Mouse (Mus musculus) ZHBTc4 (cell line): ENCODE data around the gene Atp8a1.
"Not testable (repeated sequence)": the region's sequence is repeated elsewhere in the genome, so short reads cannot be mapped to it uniquely, and the experiment has no call there.

ENCODE experiments used
- DNase-seq: peaks from one replicate; pipeline ENCODE4 v3.0.0-alpha.2; 2011; ENCODE audit warnings: low read depth, low spot score

The Atp8a1 gene

GRCm38 (mm10) chr5:67826935-67827334 lies 20.3 kb downstream of the Atp8a1 start:
- no peak for DNase-seq

GRCm38 (mm10) chr5:67826278-67826677 lies 21.0 kb downstream of the Atp8a1 start:
- no peak for DNase-seq

DNA sequence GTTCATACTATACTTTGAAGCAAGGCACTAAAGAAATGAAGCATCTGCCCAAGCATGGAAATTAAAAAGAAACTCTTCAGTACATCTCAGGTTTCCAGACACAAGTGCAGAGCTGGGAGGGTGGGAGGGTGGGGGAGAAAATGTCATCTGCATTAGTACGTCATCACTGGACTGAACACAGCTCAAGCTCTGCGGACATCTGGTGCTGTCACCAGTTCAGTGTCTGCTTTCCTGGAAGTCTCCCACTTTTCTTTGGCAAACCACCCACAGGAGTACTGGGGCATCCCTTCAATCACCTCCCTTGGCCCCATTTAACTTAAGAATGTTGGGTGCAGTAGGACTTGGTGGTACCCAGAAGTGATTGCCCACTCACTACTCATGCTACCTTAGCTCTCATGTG lies 22.6 kb downstream of the Atp8a1 start:
- no peak for DNase-seq

DNA sequence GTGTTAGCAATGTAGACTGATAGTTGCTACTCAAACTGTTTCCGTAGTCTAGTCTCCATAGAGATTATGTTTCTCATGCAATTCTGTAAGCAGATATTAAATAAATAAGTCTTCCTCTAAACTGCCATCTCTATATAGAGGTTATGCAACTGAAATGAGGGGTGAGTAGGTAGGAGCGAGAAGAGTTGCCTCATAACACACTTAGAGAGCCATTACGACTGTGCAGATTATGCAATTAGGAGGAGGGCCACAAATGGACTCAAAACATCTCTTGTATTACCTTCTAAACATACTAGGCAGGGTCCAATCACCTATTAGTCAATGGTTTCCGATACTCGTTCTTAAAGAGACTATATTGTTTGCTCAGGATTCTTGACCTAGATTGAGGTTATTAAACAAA lies 23.5 kb downstream of the Atp8a1 start:
- no peak for DNase-seq

DNA sequence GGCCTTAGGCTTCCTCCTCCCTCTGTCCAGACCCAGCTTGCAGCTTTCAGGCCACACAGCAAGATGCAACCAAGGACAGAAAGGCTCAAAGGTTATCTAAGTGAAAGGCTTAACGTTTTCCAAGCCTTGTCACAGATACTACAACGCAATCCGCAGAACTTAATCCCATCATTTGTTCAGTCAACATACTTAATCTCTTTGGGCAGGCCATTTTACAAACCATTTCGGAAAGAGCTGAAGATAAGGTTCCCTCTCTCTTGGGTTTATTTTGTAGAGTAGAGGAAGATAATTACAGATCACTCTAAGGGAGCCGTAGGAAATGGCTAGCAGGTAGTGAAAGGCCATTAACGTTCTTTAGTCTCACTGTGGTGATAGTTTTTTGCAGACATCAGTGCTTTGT lies 24.6 kb downstream of the Atp8a1 start:
- DNase-seq: no peak

- no peak for DNase-seq
Measured at GRCm38 (mm10) chr5:67821987-67822401, 25.2 kb downstream of the Atp8a1 start.

DNA sequence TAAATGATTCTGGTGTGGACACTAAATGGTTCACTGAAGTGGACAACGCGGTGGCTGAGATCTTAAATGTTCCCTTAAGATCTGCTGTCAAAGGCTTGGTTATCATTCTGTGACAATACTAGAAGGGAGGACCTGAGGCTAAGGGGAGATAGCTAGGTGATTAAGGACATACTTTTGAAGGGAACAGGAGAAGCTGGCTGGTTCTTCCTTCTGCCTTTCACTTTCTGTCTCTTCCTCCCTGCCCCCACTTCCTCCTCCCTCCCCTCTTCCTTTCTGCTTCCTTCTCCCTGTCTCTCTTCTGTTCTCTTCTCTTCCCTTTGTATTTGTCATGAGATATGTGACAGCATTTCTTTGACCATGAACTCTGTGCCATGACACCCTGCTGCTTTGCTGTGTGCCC lies 26.0 kb downstream of the Atp8a1 start:
- DNase-seq: no peak

DNA sequence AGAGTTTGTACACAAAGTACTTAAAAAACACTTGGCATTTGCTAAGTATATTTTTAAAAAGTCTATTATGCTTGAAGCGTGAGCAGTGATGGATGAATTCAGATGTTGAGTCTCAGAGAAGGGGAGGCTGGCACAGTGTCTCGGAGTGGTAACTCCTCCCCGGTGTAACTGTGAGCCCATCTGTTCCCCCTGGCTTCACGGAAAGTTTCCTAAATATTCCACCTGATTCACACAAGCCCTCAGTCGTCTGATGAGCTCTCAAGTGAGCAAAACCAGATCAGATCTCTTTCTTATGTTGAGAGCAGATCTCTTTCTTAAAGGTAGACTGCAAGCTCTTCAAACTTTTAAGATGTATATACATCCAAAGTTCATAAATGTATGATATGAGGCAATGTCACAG lies 27.8 kb downstream of the Atp8a1 start:
- no peak for DNase-seq

- peak; percentile 6 for DNase-seq
Measured at GRCm38 (mm10) chr5:67815572-67816325, 31.5 kb downstream of the Atp8a1 start.

DNA sequence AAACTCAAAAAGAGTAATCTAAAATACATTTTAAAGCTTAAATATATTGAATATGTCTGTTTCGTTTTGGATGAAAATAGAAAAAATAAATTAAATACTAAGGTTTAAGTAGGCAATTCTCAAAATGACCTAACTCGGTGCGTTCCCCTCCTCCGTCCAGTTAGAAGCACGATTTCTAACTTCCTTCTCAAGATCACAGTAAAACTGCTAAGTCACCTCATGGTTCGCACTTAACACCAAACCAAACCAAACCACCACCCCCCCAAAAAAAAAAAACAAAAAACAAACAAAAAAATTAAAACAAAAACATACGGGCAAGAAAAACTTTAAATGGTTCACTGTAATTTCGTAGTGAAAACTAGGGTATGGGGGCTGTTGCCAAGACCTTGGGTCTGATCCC lies 32.2 kb downstream of the Atp8a1 start:
- DNase-seq: not testable (repeated sequence)

GRCm38 (mm10) chr5:67814437-67814965 lies 32.7 kb downstream of the Atp8a1 start:
- no peak for DNase-seq

DNA sequence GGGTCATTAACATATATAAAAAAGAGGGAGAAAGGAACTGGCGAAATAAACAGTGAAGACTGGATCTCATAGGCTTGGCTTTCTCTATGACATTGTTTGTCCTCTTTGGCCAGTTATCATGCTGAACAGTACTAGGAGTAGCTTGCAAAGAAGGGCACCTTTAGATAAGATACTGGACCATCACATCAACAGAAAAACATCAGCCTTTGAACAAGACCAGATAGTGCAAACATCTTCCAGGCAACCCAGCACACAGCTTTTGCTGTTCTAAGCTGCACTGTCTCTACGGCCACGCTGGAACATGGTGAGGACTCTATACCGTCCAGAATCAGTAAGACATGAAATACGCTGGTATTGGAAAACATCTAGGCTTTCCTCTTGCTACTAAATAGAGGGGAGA lies 33.9 kb downstream of the Atp8a1 start:
- DNase-seq: no peak

- no peak for DNase-seq
Measured at GRCm38 (mm10) chr5:67802174-67803030, 44.8 kb downstream of the Atp8a1 start.

GRCm38 (mm10) chr5:67800801-67801200 lies 46.4 kb downstream of the Atp8a1 start:
- DNase-seq: no peak

DNA sequence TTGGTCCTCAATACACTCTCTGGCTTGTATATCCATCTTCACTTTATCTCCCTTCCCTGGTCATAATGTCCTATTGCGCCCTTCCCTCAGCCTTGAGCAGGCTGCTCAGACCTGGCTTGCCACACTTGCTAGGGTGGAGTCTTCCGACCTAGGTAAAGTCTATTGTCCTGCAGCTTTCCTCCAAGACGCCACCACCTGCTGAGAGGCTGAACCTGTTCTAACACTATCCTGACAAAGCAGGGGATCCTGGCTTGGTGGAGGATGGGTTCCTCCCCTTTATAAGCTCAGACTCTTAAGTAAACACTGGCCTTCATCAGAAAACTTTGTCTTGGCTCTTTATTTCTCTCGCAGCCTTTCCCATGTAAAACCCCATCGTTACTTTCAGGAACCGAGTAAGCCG lies 47.4 kb downstream of the Atp8a1 start:
- peak; percentile 63 for DNase-seq

GRCm38 (mm10) chr5:67798348-67798747 lies 48.9 kb downstream of the Atp8a1 start:
- no peak for DNase-seq

GRCm38 (mm10) chr5:67797006-67797958 lies 50.0 kb downstream of the Atp8a1 start:
- peak; percentile 29 for DNase-seq

DNA sequence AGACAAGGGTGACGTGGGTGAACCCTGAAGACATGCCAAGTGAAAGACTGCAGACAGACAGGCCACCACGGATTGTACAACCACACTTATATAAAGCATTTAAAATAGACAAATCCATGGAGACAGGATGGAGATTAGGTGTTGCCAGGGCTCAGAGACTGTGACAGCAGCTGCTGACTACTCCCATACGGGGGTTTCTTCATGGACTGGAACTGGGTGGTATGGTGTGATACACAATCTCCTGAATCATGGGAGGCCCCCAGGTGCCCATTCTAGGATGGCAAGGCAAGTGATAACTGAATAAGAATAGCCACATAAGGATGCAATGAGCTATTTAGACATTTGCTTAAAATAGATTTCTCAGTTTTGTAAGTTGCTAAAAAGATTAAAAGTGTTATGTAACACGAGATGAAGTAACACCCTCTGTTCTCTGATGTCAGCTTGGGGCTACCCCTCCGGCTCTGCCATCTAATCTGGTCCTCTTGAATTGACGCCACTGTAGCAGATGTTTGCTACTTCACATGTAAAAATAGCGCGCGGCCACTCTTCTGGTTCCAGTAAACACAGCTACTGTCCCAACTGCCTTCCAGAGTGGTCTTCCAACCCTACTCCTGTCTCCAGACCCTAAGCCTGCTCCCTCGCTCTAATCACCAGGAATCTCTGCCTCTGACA lies 53.0 kb downstream of the Atp8a1 start:
- DNase-seq: no peak

GRCm38 (mm10) chr5:67782775-67783174 lies 64.5 kb downstream of the Atp8a1 start:
- no peak for DNase-seq

DNA sequence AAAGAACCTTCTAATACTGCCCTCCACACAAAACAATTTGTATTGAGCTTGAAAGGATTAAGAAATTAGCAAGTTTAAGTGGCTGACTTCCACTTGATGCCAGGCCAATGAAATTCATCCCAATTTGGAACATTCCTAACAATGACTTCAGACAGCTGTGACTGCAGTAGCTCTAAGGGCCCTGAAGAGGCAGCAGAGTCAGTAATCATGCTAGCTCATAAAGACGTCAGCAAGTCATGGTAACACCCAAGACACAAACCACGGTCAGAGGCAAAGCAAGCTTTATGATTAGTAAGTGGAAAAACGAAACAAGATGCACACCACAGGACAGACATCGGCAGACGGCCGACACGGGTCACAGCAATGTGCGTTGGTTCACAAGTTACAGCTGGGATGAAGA lies 69.2 kb downstream of the Atp8a1 start:
- DNase-seq: peak; percentile 61

GRCm38 (mm10) chr5:67774186-67774585 lies 73.0 kb downstream of the Atp8a1 start:
- no peak for DNase-seq
